Mouse (Mus musculus) cerebellum, adult 9-11 months (tissue): ENCODE data around the gene Plxna1.

Experiments
- DNase-seq: peaks from one replicate; pipeline ENCODE4 v3.0.0; 2022

Gene Plxna1

DNA sequence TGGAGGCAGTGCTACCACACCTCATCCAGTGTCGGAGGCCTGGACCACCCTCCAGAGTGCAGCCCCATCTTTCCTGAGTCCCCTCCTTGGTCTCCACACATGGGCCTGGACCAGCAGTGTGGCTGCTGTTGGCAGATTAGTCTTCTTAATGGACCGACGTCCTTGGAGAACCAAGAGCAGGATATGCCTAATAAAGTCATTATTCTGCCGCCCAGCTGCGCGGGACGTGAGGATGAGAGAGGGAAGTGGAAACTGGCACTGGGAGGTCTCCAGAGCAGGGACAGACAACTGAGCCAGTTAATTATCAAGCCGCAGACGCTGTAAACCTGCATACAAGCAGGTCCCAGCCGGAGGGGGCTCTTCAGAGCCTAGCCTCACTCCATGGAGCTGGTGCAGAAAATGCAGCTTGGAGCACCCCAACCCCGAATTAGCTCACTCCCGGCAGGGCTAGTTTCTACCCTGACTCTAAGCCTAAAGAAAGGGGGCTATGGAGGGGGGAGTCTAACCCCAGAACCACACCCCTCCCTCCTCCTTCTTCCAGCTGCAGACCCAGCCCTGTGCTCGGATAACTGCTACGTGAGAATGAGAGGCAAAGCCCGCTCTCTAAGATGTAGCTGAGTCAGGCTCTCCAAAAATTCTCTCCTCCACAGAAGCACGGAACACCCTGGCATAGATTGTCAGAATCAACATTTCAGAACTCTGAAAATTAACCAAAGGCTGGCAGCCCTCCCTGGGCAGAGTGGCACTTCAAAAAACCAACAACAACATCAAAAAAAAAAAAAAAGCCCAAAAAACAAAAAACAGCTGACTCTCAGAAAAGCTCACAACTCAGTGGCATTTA, 80.7 kb downstream of the Plxna1 start:
- no peak for DNase-seq

DNA sequence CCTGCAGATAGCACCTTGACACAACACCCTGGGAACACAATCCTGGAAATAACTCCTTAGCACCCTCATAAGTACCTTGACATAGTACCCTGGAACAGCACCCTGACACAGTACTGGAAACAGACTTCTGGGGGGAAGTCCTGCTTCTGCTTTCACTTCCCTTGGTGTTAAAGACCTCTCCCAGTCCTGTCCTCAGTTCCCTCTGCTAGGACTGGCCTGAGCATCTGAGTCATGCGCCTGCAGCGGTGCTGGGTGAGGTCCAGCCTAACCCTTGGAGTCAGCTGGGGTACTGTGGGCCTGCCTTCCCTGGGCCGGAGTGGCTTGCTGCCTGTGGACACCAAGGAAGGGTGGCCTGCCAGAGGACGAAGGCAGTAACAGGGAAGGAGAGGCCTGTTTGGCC, 81.9 kb downstream of the Plxna1 start:
- no peak for DNase-seq

DNA sequence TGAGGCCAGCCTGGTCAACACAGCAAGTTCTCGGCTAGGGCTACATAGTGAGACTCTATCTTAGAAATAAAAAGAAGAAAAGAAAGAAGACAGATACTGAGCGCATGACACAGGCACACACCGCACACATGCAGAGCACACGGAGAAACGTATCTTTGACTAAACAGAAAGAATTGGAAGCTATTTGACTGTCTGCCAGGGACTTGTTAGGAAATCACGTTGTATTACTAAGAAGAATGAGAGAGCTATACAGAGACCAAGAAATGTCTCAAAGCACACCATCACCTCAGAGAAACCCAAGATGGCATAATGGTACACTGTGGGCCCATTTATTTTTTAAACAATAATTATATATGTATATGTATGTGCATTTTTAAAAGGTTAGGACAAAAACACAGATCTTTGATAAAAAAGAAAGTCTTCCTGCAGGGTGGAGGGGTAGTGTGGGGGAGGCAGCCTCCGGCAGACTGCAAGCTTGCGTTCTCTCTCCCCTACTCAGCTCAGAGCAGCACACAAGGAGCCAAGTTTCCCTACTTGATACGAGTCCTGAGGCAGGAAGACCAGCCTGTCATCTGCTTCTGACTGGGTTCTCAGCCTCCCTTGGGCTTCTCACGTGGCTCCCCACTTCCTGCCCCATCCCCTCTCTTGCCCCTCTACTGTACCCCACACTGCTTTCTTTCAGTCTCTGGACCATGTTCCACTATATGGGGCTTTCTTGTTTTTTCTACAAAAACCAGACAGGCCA, 90.5 kb downstream of the Plxna1 start:
- no peak for DNase-seq

DNA sequence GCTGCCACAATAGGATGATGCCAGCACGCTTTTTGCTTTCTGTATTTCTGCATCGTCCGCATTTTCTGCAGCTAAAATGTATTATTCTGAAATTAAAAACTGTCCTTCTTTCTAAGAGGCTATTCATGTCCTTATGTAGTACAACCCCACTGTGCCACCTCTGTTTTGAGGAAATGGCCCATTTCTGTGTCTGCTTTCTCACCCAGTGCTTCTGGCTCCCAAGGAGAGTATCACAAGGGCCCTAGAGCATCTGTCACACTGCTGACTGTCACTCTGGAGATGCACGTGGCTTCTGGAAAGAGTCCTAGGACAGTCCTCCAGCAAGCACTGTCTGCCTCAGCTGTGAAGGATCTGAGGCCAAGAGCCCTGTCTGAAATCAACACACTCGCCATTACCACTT, 95.2 kb downstream of the Plxna1 start:
- no peak for DNase-seq
